Mouse (Mus musculus) hindbrain, postnatal 0 days (tissue): ENCODE data around the gene Tmem104. TPM values are rescaled to one million over a fixed set of nuclear protein-coding genes. Genes with fewer than 3 reads are reported as not detected.

Experiments
- ATAC-seq: fragments of 200-750 bp; cut with Nextera tagmentation; 2 replicates; pipeline ENCODE4 v1.8.0; 2017; ENCODE audit warnings: mild to moderate bottlenecking, moderate TSS enrichment, moderate library complexity
- DNase-seq: peaks from one replicate; pipeline ENCODE4 v3.0.0-alpha.2; 2015; ENCODE audit warnings: low spot score
- H3K27ac ChIP-seq: fragments of 300-500 bp; sonication (generic); 2 replicates; pipeline ENCODE4 v1.5.1; 2014; ENCODE audit warnings: mild to moderate bottlenecking
- H3K27me3 ChIP-seq: fragments of 300-500 bp; sonication (generic); 2 replicates; pipeline ENCODE4 v1.6.1; 2014; ENCODE audit warnings: low read length, mixed read lengths; ENCODE audit not compliant: insufficient read depth
- H3K36me3 ChIP-seq: fragments of 300-500 bp; sonication (generic); 2 replicates; pipeline ENCODE4 v1.6.1; 2014; ENCODE audit warnings: low read length, mixed read lengths; ENCODE audit not compliant: insufficient read depth
- H3K4me1 ChIP-seq: fragments of 300-500 bp; sonication (generic); 2 replicates; pipeline ENCODE4 v1.6.1; 2014; ENCODE audit warnings: antibody characterized with exemption, low read length, mixed read lengths; ENCODE audit not compliant: insufficient read depth
- H3K4me2 ChIP-seq: fragments of 300-500 bp; sonication (generic); 2 replicates; pipeline ENCODE4 v1.6.1; 2014; ENCODE audit warnings: low read depth, mild to moderate bottlenecking, low read length, moderate library complexity, mixed read lengths
- H3K4me3 ChIP-seq: fragments of 300-500 bp; sonication (generic); 2 replicates; pipeline ENCODE4 v1.5.1; 2014; ENCODE audit warnings: low read length
- H3K9ac ChIP-seq: fragments of 300-500 bp; sonication (generic); replicated peaks from 2 replicates; pipeline ENCODE4 v1.6.1; 2014; ENCODE audit warnings: mild to moderate bottlenecking, low read length, moderate library complexity, mixed read lengths
- H3K9me3 ChIP-seq: fragments of 300-500 bp; sonication (generic); 2 replicates; pipeline ENCODE4 v1.6.1; 2016; ENCODE audit warnings: low read length, mixed read lengths
- CTCF ChIP-seq: IDR thresholded peaks from 2 replicates; pipeline ENCODE4 v1.5.1; 2016; ENCODE audit warnings: antibody characterized with exemption, control low read depth, low read depth
- WGBS: fragments of 180-500 bp; shearing (Covaris S2); extraction: QIAGEN DNeasy Blood & Tissue Kit; methylation state at CpG from one replicate; pipeline ENCODE4 v1.1.7; 2014; 5-methylcytosine and 5-hydroxymethylcytosine counted together
- polyA plus RNA-seq: library from polyadenylated mRNA; unstranded; fragments of >200 nt; fragmentation: Nextera tagmentation; extraction: Ambion mirVana; gene quantifications from 2 replicates; pipeline ENCODE4 v1.2.1, GENCODE M21; 2015
- total RNA-seq: library from RNA; depleted of rRNA; stranded (reverse); fragments of >200 nt; gene quantifications from 2 replicates; pipeline ENCODE4 v1.2.3, GENCODE M21; 2014

Gene Tmem104
- total and polyA plus RNA-seq, 2 experiments from 2014 or later = 11.1 to 13.5 TPM

- Histone ChIP-seq H3K4me2 (peak overlapping the region; percentile 50), H3K9ac (no peak overlapping the region), H3K27ac (no peak overlapping the region), H3K36me3 (peaks cover 13% of the 10 kb centered on the region), H3K4me3 (peak overlapping the region; percentile 20), H3K9me3 (no peaks in the 10 kb centered on the region), H3K27me3 (peaks cover 60% of the 10 kb centered on the region), H3K4me1 (peaks cover 13% of the 10 kb centered on the region)
- WGBS = 8% methylated on average over 39 of the region's 39 CpGs
- TF ChIP-seq CTCF = peak; percentile 66
- DNase-seq (peak; percentile 67), ATAC-seq (no peak)
Measured at GRCm38 (mm10) chr11:115264862-115265668, 77.8 kb downstream of the Tmem104 start.

- 6% methylated on average over 20 of the region's 20 CpGs for WGBS
- peak overlapping the region; percentile 38 for H3K4me3 ChIP-seq
- no peaks in the 10 kb centered on the region for H3K9me3 ChIP-seq
- ATAC-seq (no peak), DNase-seq (no peak)
- H3K4me2 ChIP-seq = peak overlapping the region; percentile 61
- peaks cover 13% of the 10 kb centered on the region for H3K4me1 ChIP-seq
- no peak overlapping the region for H3K27ac ChIP-seq
- TF ChIP-seq CTCF = no peak
- H3K36me3 ChIP-seq = peaks cover 13% of the 10 kb centered on the region
- H3K27me3 ChIP-seq = peaks cover 55% of the 10 kb centered on the region
- no peak overlapping the region for H3K9ac ChIP-seq
Measured at GRCm38 (mm10) chr11:115265771-115266399, 78.6 kb downstream of the Tmem104 start.

GRCm38 (mm10) chr11:115266400-115266778 is 79.1 kb downstream of the Tmem104 start:
- peaks cover 13% of the 10 kb centered on the region for H3K4me1 ChIP-seq
- ATAC-seq (no peak), DNase-seq (no peak)
- TF ChIP-seq CTCF = no peak
- H3K4me3 ChIP-seq = peak overlapping the region; percentile 38
- peaks cover 55% of the 10 kb centered on the region for H3K27me3 ChIP-seq
- WGBS = 3% methylated on average over 22 of the region's 22 CpGs
- H3K36me3 ChIP-seq = peaks cover 13% of the 10 kb centered on the region
- H3K4me2 ChIP-seq = peak overlapping the region; percentile 61
- no peak overlapping the region for H3K27ac ChIP-seq
- peak overlapping the region; percentile 40; the same call in 1 of the 2 replicates for H3K9ac ChIP-seq
- H3K9me3 ChIP-seq = no peaks in the 10 kb centered on the region

GRCm38 (mm10) chr11:115267061-115267883 is 80.0 kb downstream of the Tmem104 start, which contains the start of gene Grin2c:
Gene Grin2c (minus strand): TSS chr11:115267243.
- Histone ChIP-seq H3K36me3 (peaks cover 13% of the 10 kb centered on the region), H3K4me3 (peak within 1 kb of the TSS; percentile 38), H3K9me3 (no peaks in the 10 kb centered on the region), H3K27ac (no peak within 1 kb of the TSS), H3K27me3 (peaks cover 52% of the 10 kb centered on the region), H3K4me1 (peaks cover 13% of the 10 kb centered on the region), H3K9ac (peak within 1 kb of the TSS; percentile 40), H3K4me2 (peak within 1 kb of the TSS; percentile 61)
- DNase-seq (no peak), ATAC-seq (no peak)
- 9% methylated on average over 38 of the region's 50 CpGs for WGBS
- TF ChIP-seq CTCF = no peak

- DNase-seq (no peak), ATAC-seq (no peak)
- H3K27me3 ChIP-seq = peaks cover 50% of the 10 kb centered on the region
- H3K4me1 ChIP-seq = peaks cover 13% of the 10 kb centered on the region
- H3K9me3 ChIP-seq = no peaks in the 10 kb centered on the region
- no peak overlapping the region for H3K4me2 ChIP-seq
- no peak overlapping the region for H3K4me3 ChIP-seq
- no peak overlapping the region for H3K27ac ChIP-seq
- peaks cover 13% of the 10 kb centered on the region for H3K36me3 ChIP-seq
- H3K9ac ChIP-seq = no peak overlapping the region
- no peak for TF ChIP-seq CTCF
- WGBS = 67% methylated on average over 11 of the region's 11 CpGs
Measured at GRCm38 (mm10) chr11:115267958-115268357, 80.7 kb downstream of the Tmem104 start.

GRCm38 (mm10) chr11:115269330-115270066 is 82.2 kb downstream of the Tmem104 start:
- Histone ChIP-seq H3K27ac (no peak overlapping the region), H3K27me3 (peaks cover 45% of the 10 kb centered on the region), H3K9ac (no peak overlapping the region), H3K4me1 (peaks cover 13% of the 10 kb centered on the region), H3K9me3 (no peaks in the 10 kb centered on the region), H3K4me3 (no peak overlapping the region), H3K36me3 (peaks cover 13% of the 10 kb centered on the region), H3K4me2 (no peak overlapping the region)
- DNase-seq (no peak), ATAC-seq (no peak)
- 85% methylated on average over 27 of the region's 27 CpGs for WGBS
- TF ChIP-seq CTCF = no peak
